ENCODE assay signal across 22 mouse cellular contexts in the genomic region with DNA sequence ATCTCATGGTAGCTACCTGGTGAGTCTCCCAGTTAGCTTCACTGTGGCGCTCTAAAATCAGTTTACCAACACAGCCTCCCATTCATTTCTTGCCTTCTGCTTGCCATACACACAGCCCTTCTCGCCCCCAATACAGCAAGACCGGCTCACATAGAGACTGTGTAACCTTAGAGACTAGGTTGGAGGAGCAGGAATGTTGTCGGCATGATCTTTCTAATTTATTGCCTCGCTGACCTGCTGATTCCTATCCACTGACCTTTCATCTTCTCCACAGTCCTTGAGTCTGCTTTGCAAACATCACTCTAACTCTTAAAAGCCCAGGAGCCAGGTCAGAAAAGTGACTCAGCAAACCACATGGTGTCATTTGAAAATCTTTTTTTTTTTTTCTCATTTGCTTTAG. TPM values are rescaled to one million over a fixed set of nuclear protein-coding genes. Genes with fewer than 3 reads are reported as not detected.
A peak's percentile ranks its signal among the peaks of the same experiment; 100 is the strongest.
DNase-seq lines count a peak whose midpoint lies in the region; ATAC-seq and TF ChIP-seq lines count a peak whose summit lies in the region.
"Had no signal": no experiment of that assay in that cellular context is flagged by ENCODE, and none has a peak within 500 bp of the region (broad histone marks: within the 10 kb centered on the region; RNA-seq: fewer than 3 reads in every experiment).

No protein-coding gene starts in this region.

- TF ChIP-seq CTCF in intestine, postnatal 0 days (IDR thresholded peaks at IDR 0.05; ENCODE audit: low read depth), result no peak

- H3K27ac ChIP-seq in intestine, embryonic 15.5 days, result no peak overlapping the region
- H3K27ac ChIP-seq in intestine, postnatal 0 days (ENCODE audit: low read depth, low read length), result no peak overlapping the region
- H3K27ac ChIP-seq: embryonic facial prominence, embryonic 13.5 days; forebrain, embryonic 12.5 days; gastrocnemius, adult 2 months; hindbrain, embryonic 10.5 days; hindbrain, embryonic 15.5 days had no signal

- 0 out of 2 replicates have a peak, but pooled peaks cover 2% of the 10 kb centered on the region for H3K4me1 ChIP-seq in intestine, embryonic 15.5 days (replicated peaks)
- no peaks in the 10 kb centered on the region for H3K4me1 ChIP-seq in intestine, postnatal 0 days (replicated peaks; ENCODE audit: control insufficient read depth, insufficient read depth, low read length)
- H3K4me1 ChIP-seq: embryonic facial prominence, embryonic 13.5 days had no signal

- H3K9ac ChIP-seq in intestine, embryonic 15.5 days, result no peak overlapping the region
- no peak overlapping the region for H3K9ac ChIP-seq in intestine, postnatal 0 days (ENCODE audit: low read depth, low read length)
- H3K9ac ChIP-seq: embryonic facial prominence, embryonic 13.5 days; forebrain, embryonic 12.5 days; forebrain, postnatal 0 days; heart, embryonic 12.5 days; hindbrain, embryonic 15.5 days had no signal

- no peaks in the 10 kb centered on the region for H3K27me3 ChIP-seq in intestine, embryonic 15.5 days (replicated peaks)
- 0 out of 2 replicates have a peak, but pooled peaks cover 3% of the 10 kb centered on the region for H3K27me3 ChIP-seq in intestine, postnatal 0 days (replicated peaks; ENCODE audit: control insufficient read depth, insufficient read depth, low read length)
- H3K27me3 ChIP-seq: hindbrain, embryonic 15.5 days had no signal

- H3K36me3 ChIP-seq in intestine, embryonic 15.5 days, result no peaks in the 10 kb centered on the region
- H3K36me3 ChIP-seq in intestine, postnatal 0 days (ENCODE audit: control insufficient read depth, insufficient read depth), result no peaks in the 10 kb centered on the region
- H3K36me3 ChIP-seq: embryonic facial prominence, embryonic 13.5 days; forebrain, embryonic 12.5 days; heart, embryonic 12.5 days; hindbrain, embryonic 10.5 days; hindbrain, embryonic 15.5 days had no signal

- H3K9me3 ChIP-seq in intestine, embryonic 15.5 days, result no peaks in the 10 kb centered on the region
- no peaks in the 10 kb centered on the region for H3K9me3 ChIP-seq in intestine, postnatal 0 days (ENCODE audit: control insufficient read depth)
- H3K9me3 ChIP-seq: embryonic facial prominence, embryonic 13.5 days; forebrain, embryonic 12.5 days; heart, embryonic 12.5 days; hindbrain, embryonic 10.5 days; hindbrain, embryonic 15.5 days had no signal

- peak; percentile 27; the same call in 1 of the 2 replicates for ATAC-seq in intestine, embryonic 15.5 days
- no peak for ATAC-seq in intestine, postnatal 0 days
- ATAC-seq: activated CD4-positive, CD25-positive, alpha-beta regulatory T cell, adult 4 months; forebrain, postnatal 0 days had no signal

- peak; percentile 47 to 76 for DNase-seq in adrenal gland, adult (ENCODE audit: inconsistent age in 2 of 2, low spot score in 1 of 2)
- DNase-seq in adrenal gland, postnatal 4 days (ENCODE audit: low spot score in 2 of 2), result no peak
- DNase-seq in adrenal gland, postnatal 36 days, result peak; percentile 4 to 34
- DNase-seq in yolk sac, embryonic 10.5 days (ENCODE audit: low spot score), result peak; percentile 42
- DNase-seq in gastrocnemius, adult 18-20 months (ENCODE audit: low spot score), result no peak
- DNase-seq in right cerebral cortex, postnatal 4 days, result no peak
- DNase-seq: cerebellum, adult 18-20 months; cerebellum, adult 9-11 months; cerebellum, postnatal 36 days; forebrain, postnatal 0 days; gastrocnemius, adult 2 months; gastrocnemius, postnatal 25 days; kidney, adult 11 months had no signal

- 34% methylated on average over 5 of the region's 5 CpGs for WGBS in intestine, embryonic 15.5 days
- WGBS in intestine, postnatal 0 days, result 35% methylated on average over 5 of the region's 5 CpGs

- H3K4me3 ChIP-seq in intestine, embryonic 15.5 days (replicated peaks), result no peak overlapping the region
- H3K4me3 ChIP-seq in intestine, postnatal 0 days (ENCODE audit: low read depth, low read length), result no peak overlapping the region
- H3K4me3 ChIP-seq: embryonic facial prominence, embryonic 13.5 days; forebrain, embryonic 12.5 days; gastrocnemius, adult 2 months; heart, embryonic 12.5 days; hindbrain, embryonic 10.5 days; hindbrain, embryonic 15.5 days had no signal

- no peak overlapping the region for H3K4me2 ChIP-seq in intestine, embryonic 15.5 days (replicated peaks)
- H3K4me2 ChIP-seq in intestine, postnatal 0 days (replicated peaks; ENCODE audit: low read depth), result no peak overlapping the region
- H3K4me2 ChIP-seq: embryonic facial prominence, embryonic 13.5 days; forebrain, embryonic 12.5 days; heart, embryonic 12.5 days; hindbrain, embryonic 15.5 days had no signal

RNA-seq across cellular contexts. Expression of a gene that starts 4.6 kb away (rescaled TPM):
- 10 to 100 TPM; 15.0 to 18.9 TPM for total RNA-seq in adrenal gland, postnatal 4 days (2021)
- polyA plus RNA-seq in intestine, embryonic 15.5 days (2015; fragmentation: Nextera tagmentation; extraction: Ambion mirVana), result 25.5 and 30.6 TPM in 2 replicates
- polyA plus RNA-seq in intestine, postnatal 0 days (2015; fragmentation: Nextera tagmentation; extraction: Ambion mirVana), result 7.6 and 8.7 TPM in 2 replicates
- total RNA-seq in adrenal gland, postnatal 36 days (2021), result 10 to 100 TPM; 16.1 to 21.5 TPM
- total RNA-seq in gastrocnemius, adult 18-20 months (2021), result 1 to 10 TPM in 1 of 2 experiments, under 1 TPM in 1; 0.26 to 1.1 TPM
- total RNA-seq: granulocyte monocyte progenitor cell, adult 5-6 weeks had no signal

RNA-seq across cellular contexts. Expression of a gene that starts 58.0 kb away (rescaled TPM):
- 10 to 100 TPM; 32.0 to 34.8 TPM for total RNA-seq in adrenal gland, postnatal 4 days (2021)
- 3.6 and 3.8 TPM in 2 replicates for polyA plus RNA-seq in intestine, embryonic 15.5 days (2015; fragmentation: Nextera tagmentation; extraction: Ambion mirVana)
- 2.7 and 2.8 TPM in 2 replicates for polyA plus RNA-seq in intestine, postnatal 0 days (2015; fragmentation: Nextera tagmentation; extraction: Ambion mirVana)
- total RNA-seq in adrenal gland, postnatal 36 days (2021), result 10 to 100 TPM; 30.4 to 34.2 TPM
- 1 to 10 TPM; 6.0 to 6.6 TPM for total RNA-seq in gastrocnemius, adult 18-20 months (2021)

Comparison
In these comparisons a context has a peak if more than half of its experiments do, and no peak if none do; other contexts are left out.
1. DNase-seq: peak in adrenal gland, adult (2 of 2), adrenal gland, postnatal 36 days (2 of 2) and yolk sac, embryonic 10.5 days (single experiment); none in adrenal gland, postnatal 4 days (0 of 2), gastrocnemius, adult 18-20 months (single experiment) and right cerebral cortex, postnatal 4 days (single experiment).
2. RNA of a gene that starts 4.6 kb away (total RNA-seq): 16.1 to 21.5 TPM in adrenal gland, postnatal 36 days and 15.0 to 18.9 TPM in adrenal gland, postnatal 4 days; 0.26 to 1.1 TPM in gastrocnemius, adult 18-20 months; every median in the first group is over 4 times any median in the second.
3. RNA of a gene that starts 58.0 kb away (total RNA-seq): 32.0 to 34.8 TPM in adrenal gland, postnatal 4 days and 30.4 to 34.2 TPM in adrenal gland, postnatal 36 days; 6.0 to 6.6 TPM in gastrocnemius, adult 18-20 months; every median in the first group is over 4 times any median in the second.